Mouse (Mus musculus) neural tube, embryonic 15.5 days (tissue): ENCODE results near the gene Pth1r. TPM values are rescaled to one million over a fixed set of nuclear protein-coding genes. Genes with fewer than 3 reads are reported as not detected.
"Not testable (repeated sequence)": the region's sequence is repeated elsewhere in the genome, so short reads cannot be mapped to it uniquely, and the experiment has no call there.

ENCODE experiments used
- ATAC-seq: fragments of 200-750 bp; cut with Nextera tagmentation; 2 replicates; pipeline ENCODE4 v1.8.0; 2017; ENCODE audit warnings: mild to moderate bottlenecking, moderate TSS enrichment, moderate library complexity; ENCODE audit not compliant: low FRiP score
- H3K27ac ChIP-seq: fragments of 300-500 bp; sonication (generic); replicated peaks from 2 replicates; pipeline ENCODE4 v1.5.1; 2015; ENCODE audit warnings: mild to moderate bottlenecking, inconsistent platforms
- H3K27me3 ChIP-seq: fragments of 300-500 bp; sonication (generic); replicated peaks from 2 replicates; pipeline ENCODE4 v1.6.1; 2015; ENCODE audit warnings: inconsistent platforms
- H3K36me3 ChIP-seq: fragments of 300-500 bp; sonication (generic); 2 replicates; pipeline ENCODE4 v1.6.1; 2015; ENCODE audit warnings: inconsistent platforms
- H3K4me1 ChIP-seq: fragments of 300-500 bp; sonication (generic); 2 replicates; pipeline ENCODE4 v1.6.1; 2015; ENCODE audit warnings: inconsistent platforms
- H3K4me2 ChIP-seq: fragments of 300-500 bp; sonication (generic); 2 replicates; pipeline ENCODE4 v1.6.1; 2015; ENCODE audit warnings: inconsistent platforms, mild to moderate bottlenecking, moderate library complexity
- H3K4me3 ChIP-seq: fragments of 300-500 bp; sonication (generic); replicated peaks from 2 replicates; pipeline ENCODE4 v1.5.1; 2015; ENCODE audit warnings: mild to moderate bottlenecking, inconsistent platforms
- H3K9ac ChIP-seq: fragments of 300-500 bp; sonication (generic); replicated peaks from 2 replicates; pipeline ENCODE4 v1.6.1; 2015; ENCODE audit warnings: mild to moderate bottlenecking, inconsistent platforms
- H3K9me3 ChIP-seq: fragments of 300-500 bp; sonication (generic); replicated peaks from 2 replicates; pipeline ENCODE4 v1.6.1; 2016; ENCODE audit warnings: inconsistent platforms
- WGBS: fragments of 180-500 bp; shearing (Covaris S2); methylation state at CpG from one replicate; pipeline ENCODE4 v1.1.7; 2015; ENCODE audit warnings: mixed read lengths; 5-methylcytosine and 5-hydroxymethylcytosine counted together
- polyA plus RNA-seq: library from polyadenylated mRNA; unstranded; fragments of >200 nt; fragmentation: Nextera tagmentation; extraction: Ambion mirVana; gene quantifications from 2 replicates; pipeline ENCODE4 v1.2.1, GENCODE M21; 2015

The Pth1r gene
- polyA plus RNA-seq, 1 experiment from 2014 or later: 12.9 TPM

DNA sequence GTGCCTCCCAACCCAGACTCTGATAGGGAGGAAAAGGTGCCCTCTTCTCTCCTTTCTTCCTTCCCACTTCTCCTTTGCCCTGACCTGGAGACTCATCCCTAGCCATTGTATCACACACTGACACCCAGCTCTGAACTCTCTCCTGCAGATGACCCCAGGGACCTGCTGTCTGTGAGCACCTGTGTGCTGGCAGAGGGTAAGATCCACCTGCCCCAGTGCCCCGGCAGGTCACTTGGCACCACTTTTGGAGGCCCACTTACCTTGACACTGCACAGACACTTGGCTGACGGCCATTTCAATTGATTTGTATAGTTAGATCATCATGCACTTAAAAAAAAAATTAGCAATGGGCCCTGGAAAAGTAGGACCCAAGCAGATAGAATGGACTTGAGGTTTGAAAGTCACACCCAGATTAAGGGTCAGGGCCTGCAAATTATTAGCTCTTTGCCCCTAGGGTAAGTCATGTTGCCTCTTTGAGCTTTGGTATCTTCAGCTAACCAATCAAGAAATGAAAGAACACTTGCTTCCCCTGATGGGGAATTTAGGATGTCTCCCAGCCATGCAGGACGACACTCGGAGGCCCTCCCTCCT lies 51.7 kb downstream of the Pth1r start:
- no peak overlapping the region for H3K27ac ChIP-seq
- no peaks in the 10 kb centered on the region for H3K27me3 ChIP-seq
- no peak for ATAC-seq
- no peaks in the 10 kb centered on the region for H3K4me1 ChIP-seq
- H3K4me2 ChIP-seq: no peak overlapping the region
- H3K36me3 ChIP-seq: peaks cover 8% of the 10 kb centered on the region; the same call in 1 of the 2 replicates
- no peak overlapping the region for H3K9ac ChIP-seq
- H3K4me3 ChIP-seq: no peak overlapping the region
- WGBS: 93% methylated on average over 4 of the region's 4 CpGs
- no peaks in the 10 kb centered on the region for H3K9me3 ChIP-seq

DNA sequence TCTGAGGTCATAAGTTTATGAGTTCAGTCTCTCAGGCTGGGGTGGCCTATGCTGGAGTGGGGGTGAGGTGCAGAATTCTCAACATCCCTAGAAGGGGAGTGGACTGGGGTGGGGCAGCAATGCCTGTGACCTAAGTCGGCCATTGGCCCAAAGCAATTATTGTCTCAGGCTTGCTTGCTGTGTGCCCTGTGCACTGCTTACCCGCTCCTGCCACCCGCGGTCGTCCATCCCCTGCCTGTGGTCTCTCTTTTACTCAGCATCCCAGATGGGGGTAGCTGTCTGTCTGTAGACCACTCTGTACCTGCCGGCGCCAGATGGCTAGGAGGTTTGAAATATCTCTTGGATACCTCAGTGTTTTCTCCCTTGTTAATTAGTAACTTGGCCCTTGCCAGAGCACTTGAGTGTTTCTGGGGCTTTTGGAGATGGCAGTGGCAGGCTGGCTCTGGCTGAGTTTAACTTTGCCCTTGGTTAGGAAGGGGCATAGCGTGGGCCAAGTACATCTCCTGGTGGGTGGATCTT lies 57.6 kb downstream of the Pth1r start:
- Histone ChIP-seq H3K36me3 (peaks cover 4% of the 10 kb centered on the region; the same call in 1 of the 2 replicates), H3K9me3 (no peaks in the 10 kb centered on the region), H3K27ac (no peak overlapping the region), H3K4me3 (no peak overlapping the region), H3K4me1 (peaks cover 13% of the 10 kb centered on the region), H3K27me3 (no peaks in the 10 kb centered on the region), H3K4me2 (no peak overlapping the region), H3K9ac (no peak overlapping the region)
- 85% methylated on average over 8 of the region's 8 CpGs for WGBS
- ATAC-seq: no peak

DNA sequence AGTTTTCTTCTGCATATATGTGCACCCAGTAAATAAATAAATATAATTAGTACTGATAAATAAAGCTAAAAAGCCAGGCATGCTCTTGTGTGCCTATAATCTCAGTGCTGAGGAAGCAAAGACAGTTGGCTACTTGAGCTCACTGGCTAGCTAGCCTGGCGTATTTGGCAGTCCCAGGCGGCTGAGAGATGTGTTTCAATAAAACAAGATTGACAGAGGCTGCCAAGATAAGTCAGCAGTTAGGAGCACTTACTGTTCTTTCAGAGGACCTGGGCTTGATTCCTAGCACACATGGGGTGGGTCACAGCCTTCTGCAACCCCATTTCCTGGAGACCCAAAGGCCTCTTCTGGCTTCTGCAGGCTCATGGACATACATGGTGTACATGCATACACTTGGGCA lies 59.1 kb downstream of the Pth1r start:
- Histone ChIP-seq H3K9ac (no peak overlapping the region), H3K27ac (no peak overlapping the region), H3K27me3 (no peaks in the 10 kb centered on the region), H3K4me2 (no peak overlapping the region), H3K4me3 (no peak overlapping the region), H3K4me1 (peaks cover 27% of the 10 kb centered on the region), H3K9me3 (no peaks in the 10 kb centered on the region), H3K36me3 (peaks cover under 1% of the 10 kb centered on the region; the same call in 1 of the 2 replicates)
- 87% methylated on average over 2 of the region's 2 CpGs for WGBS
- no peak for ATAC-seq

DNA sequence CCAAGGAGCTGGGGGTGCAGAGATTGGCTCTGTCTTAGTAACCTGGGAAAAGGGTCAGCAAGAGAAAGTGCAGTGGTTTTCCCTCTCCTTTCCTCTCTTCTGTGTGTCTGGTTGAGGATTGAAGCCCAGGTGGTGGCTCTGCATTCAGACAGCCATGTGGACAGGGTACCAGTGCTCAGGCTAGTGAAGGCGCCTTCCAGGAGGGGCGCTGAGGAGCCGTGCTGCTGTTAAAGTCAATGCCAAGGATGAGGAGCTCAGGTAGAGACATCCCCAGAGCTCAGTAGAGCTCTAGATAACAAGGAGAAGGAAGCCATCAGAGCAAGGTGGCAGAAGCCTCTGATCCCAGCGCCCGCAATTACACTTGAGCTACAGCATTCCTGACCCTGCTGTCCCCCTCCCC lies 59.9 kb downstream of the Pth1r start:
- Histone ChIP-seq H3K4me2 (no peak overlapping the region), H3K4me3 (no peak overlapping the region), H3K4me1 (peaks cover 31% of the 10 kb centered on the region), H3K36me3 (no peaks in the 10 kb centered on the region), H3K27ac (no peak overlapping the region), H3K9ac (no peak overlapping the region), H3K9me3 (no peaks in the 10 kb centered on the region), H3K27me3 (no peaks in the 10 kb centered on the region)
- 70% methylated on average over 5 of the region's 5 CpGs for WGBS
- no peak for ATAC-seq

DNA sequence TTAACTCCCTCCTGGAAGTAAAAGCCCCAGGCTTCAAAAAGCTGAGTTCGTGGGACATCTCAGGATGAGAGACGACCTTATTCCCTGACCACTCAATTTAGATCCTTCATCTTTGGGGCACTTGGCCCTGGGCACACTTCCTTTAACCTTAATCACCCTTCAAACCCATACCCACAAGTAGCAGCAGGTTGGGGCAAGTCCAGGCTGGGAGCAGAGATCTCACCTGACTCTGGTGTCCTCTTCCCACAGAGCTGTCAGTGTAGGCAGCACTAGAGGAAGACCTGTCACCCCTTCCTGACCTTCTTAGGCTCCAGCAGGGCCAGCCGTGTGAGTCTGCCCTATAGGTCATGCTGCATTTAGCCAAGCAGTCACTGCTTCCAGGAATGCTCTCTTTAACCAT lies 60.5 kb downstream of the Pth1r start:
- H3K4me2 ChIP-seq: no peak overlapping the region
- ATAC-seq: no peak
- 67% methylated on average over 3 of the region's 3 CpGs for WGBS
- no peak overlapping the region for H3K4me3 ChIP-seq
- peaks cover 35% of the 10 kb centered on the region for H3K4me1 ChIP-seq
- no peak overlapping the region for H3K9ac ChIP-seq
- H3K9me3 ChIP-seq: no peaks in the 10 kb centered on the region
- H3K27ac ChIP-seq: no peak overlapping the region
- no peaks in the 10 kb centered on the region for H3K27me3 ChIP-seq
- H3K36me3 ChIP-seq: no peaks in the 10 kb centered on the region

DNA sequence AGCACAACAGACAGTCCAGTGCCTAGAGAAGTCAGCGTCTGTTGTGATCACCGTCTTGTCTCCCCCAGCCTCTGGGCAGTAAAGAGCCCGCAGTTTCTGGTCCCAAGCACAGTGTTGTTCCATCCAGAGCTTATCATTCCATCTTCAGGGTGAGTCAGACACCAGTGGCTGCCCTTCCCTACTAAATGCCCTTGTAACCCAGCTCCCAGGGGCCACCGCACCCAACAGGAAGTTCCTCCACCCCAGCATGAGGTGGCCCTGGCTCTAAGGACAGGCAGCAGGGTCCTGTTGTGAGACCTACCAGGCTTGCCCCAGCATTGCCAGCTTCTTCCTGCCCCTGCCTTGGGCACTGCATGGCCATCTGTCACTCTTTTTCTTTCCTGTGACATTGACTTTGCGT lies 61.4 kb downstream of the Pth1r start:
- H3K4me1 ChIP-seq: peaks cover 35% of the 10 kb centered on the region
- H3K36me3 ChIP-seq: no peaks in the 10 kb centered on the region
- no peak overlapping the region for H3K4me2 ChIP-seq
- H3K9me3 ChIP-seq: no peaks in the 10 kb centered on the region
- no peaks in the 10 kb centered on the region for H3K27me3 ChIP-seq
- no peak for ATAC-seq
- no peak overlapping the region for H3K27ac ChIP-seq
- H3K9ac ChIP-seq: no peak overlapping the region
- WGBS: 75% methylated on average over 5 of the region's 5 CpGs
- no peak overlapping the region for H3K4me3 ChIP-seq

DNA sequence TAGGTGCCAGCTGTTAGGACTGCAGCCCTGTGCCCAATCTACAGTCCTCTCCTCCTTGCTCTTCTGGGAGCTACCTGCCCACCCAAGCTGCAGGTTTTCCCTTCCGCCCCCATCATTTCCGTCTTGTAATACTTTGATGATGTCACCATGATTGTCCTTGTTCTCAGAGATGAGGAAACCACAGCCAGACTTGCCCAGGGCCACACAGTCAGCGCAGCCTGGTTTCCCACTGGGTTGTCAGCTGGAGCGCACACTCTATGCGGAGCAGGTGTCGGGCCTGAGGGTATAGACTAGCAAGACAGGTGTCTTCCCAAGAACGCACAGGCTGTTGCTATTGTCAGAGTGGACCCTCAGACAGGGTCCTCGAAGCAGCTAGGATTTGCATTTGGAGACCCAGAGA lies 61.8 kb downstream of the Pth1r start:
- Histone ChIP-seq H3K36me3 (no peaks in the 10 kb centered on the region), H3K9me3 (no peaks in the 10 kb centered on the region), H3K4me3 (no peak overlapping the region), H3K27ac (no peak overlapping the region), H3K27me3 (no peaks in the 10 kb centered on the region), H3K9ac (no peak overlapping the region), H3K4me2 (no peak overlapping the region), H3K4me1 (peaks cover 35% of the 10 kb centered on the region)
- 70% methylated on average over 8 of the region's 8 CpGs for WGBS
- no peak for ATAC-seq

DNA sequence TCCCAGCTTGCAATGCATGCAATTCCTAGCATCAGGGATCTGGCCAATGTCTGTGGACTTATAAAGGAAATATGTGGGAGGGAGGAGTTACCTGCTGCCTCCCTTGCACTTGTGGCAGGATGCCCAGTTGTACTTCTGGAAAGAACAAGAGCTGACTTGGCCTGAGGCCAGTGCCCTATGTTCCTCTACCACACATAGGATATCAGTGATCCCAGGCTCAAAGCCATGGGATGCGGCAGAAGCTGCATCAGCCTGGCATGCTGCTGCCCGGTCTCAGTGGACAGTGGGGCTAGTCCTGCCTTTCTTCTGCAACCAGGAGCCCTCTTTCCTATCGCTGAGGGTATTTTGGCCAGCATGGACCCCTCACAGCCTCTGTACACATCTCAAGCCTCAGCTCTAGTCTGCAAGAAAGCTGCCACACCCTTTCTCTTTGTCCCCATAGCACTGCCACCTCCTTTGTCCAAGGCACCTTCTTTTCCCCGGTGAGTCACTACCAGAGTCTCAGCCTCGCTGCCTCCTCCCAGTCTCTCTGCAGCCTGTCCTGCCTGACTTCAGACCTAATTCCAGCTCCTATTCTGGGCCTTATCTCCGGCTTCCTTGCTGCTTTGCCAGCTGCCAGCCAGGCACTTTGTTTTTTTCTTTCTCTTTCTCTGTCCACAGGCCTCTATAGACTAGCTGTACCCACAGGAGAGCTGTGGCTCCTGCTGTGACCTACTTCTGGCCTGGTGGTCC lies 62.7 kb downstream of the Pth1r start:
- 56% methylated on average over 6 of the region's 6 CpGs for WGBS
- Histone ChIP-seq H3K4me3 (no peak overlapping the region), H3K9me3 (no peaks in the 10 kb centered on the region), H3K4me1 (peaks cover 35% of the 10 kb centered on the region), H3K27ac (peak overlapping the region; percentile 75), H3K36me3 (no peaks in the 10 kb centered on the region), H3K27me3 (no peaks in the 10 kb centered on the region), H3K4me2 (no peak overlapping the region), H3K9ac (no peak overlapping the region)
- ATAC-seq: no peak

DNA sequence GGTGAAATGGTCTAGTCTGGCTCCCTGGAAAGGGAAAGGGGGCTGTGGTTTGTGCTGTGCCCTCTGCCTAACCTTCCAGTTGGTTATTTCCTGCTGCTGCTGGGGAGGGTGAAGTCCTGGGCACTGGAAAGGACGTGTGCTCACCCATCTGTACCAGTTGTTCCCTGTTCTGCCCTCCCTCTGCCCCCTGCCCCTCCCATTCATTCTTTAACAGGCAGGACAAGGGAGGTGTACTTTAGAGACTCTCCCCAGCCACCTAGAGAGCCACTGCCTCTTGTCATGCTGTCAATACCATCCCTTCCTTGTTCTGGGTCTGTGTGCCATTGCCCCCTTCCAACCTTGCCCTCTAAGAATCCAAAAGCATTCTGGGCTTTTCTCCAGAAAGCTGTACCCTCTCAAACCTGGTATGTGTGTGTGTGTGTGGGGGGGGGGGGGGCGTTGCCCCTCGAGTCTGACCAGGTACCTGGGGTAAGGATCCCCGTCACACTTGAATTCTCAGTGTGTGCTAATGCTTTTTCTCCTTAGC lies 63.3 kb downstream of the Pth1r start:
- WGBS: 64% methylated on average over 4 of the region's 4 CpGs
- no peak for ATAC-seq
- no peaks in the 10 kb centered on the region for H3K36me3 ChIP-seq
- no peak overlapping the region for H3K9ac ChIP-seq
- no peaks in the 10 kb centered on the region for H3K27me3 ChIP-seq
- H3K4me1 ChIP-seq: peaks cover 35% of the 10 kb centered on the region
- H3K4me2 ChIP-seq: no peak overlapping the region
- no peak overlapping the region for H3K4me3 ChIP-seq
- H3K9me3 ChIP-seq: no peaks in the 10 kb centered on the region
- H3K27ac ChIP-seq: peak overlapping the region; percentile 6; the same call in 1 of the 2 replicates

DNA sequence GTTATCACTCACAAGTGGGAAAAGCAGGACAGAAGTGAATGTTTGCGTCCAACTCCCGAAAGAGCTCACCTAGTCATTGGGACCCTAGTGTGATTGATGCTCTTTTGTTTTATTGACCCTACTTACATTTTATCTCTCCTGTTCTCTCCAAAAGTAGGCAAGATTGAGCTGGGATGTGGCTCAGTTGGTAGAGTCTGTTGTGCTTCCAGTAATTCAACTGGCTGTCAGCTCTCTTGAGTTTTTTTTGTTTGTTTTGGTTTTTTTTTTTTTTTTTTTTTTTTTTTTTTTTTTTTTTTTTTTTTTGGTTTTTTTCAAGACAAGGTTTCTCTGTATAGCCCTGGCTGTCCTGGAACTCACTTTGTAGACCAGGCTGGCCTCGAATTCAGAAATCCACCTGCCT lies 64.2 kb downstream of the Pth1r start:
- not testable (repeated sequence) for H3K4me3 ChIP-seq, H3K36me3 ChIP-seq, H3K27ac ChIP-seq, H3K9me3 ChIP-seq, H3K27me3 ChIP-seq, H3K9ac ChIP-seq, H3K4me2 ChIP-seq, ATAC-seq
- peaks cover 35% of the 10 kb centered on the region for H3K4me1 ChIP-seq
- 58% methylated on average over 3 of the region's 3 CpGs for WGBS

DNA sequence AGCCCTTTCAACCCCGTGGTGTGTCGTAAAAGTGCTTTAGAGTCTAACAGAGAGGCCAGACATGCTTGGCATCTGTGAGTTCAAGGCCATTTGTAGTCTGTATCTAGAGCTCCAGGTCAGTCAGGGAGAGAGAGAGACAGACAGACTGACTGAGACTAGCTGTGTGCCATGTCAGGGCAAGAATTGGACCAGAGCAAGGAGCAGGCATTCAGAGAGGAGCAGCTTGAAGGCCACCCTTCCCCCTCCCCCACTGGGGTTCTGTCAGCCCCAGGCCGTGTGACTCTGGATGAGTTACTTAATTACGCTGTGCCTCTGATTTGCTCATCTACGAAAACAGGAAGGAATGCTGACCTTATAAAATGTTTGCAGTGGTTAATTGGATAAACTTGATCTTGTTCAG lies 64.7 kb downstream of the Pth1r start:
- WGBS: 17% methylated on average over 5 of the region's 5 CpGs
- Histone ChIP-seq H3K4me3 (no peak overlapping the region), H3K27me3 (no peaks in the 10 kb centered on the region), H3K4me2 (no peak overlapping the region), H3K4me1 (peaks cover 38% of the 10 kb centered on the region), H3K9me3 (no peaks in the 10 kb centered on the region), H3K27ac (peak overlapping the region; percentile 63), H3K9ac (no peak overlapping the region), H3K36me3 (no peaks in the 10 kb centered on the region)
- ATAC-seq: no peak

DNA sequence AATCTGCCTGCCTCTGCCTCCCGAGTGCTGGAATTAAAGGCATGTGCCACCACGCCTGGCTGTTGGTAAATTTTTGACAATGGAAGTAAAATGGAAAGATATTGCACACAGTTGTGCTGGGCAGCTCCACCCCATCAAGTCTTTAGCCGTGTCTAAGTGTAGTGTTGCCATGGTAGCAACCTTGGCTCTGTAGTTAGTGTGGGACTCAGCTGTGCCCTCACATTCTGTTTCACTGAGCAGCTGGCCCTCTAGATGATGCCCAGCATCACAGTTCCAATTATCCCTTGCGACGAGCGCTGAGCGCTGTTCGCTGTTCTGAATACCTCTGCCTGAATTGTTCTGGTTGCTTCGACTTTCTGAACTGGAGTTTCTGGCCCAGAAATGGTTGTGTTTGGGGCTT lies 65.1 kb downstream of the Pth1r start:
- H3K9me3 ChIP-seq: no peaks in the 10 kb centered on the region
- peak overlapping the region; percentile 63 for H3K27ac ChIP-seq
- 33% methylated on average over 9 of the region's 9 CpGs for WGBS
- no peak overlapping the region for H3K4me3 ChIP-seq
- H3K27me3 ChIP-seq: no peaks in the 10 kb centered on the region
- no peak overlapping the region for H3K4me2 ChIP-seq
- H3K9ac ChIP-seq: no peak overlapping the region
- peaks cover 38% of the 10 kb centered on the region for H3K4me1 ChIP-seq
- H3K36me3 ChIP-seq: no peaks in the 10 kb centered on the region
- ATAC-seq: peak; percentile 56; the same call in 1 of the 2 replicates
